Mouse (Mus musculus) MEL (cell line): ENCODE measurements around the gene Igf1r. TPM values are rescaled to one million over a fixed set of nuclear protein-coding genes. Genes with fewer than 3 reads are reported as not detected.

Experiments used
- DNase-seq: peaks from one replicate; pipeline ENCODE4 v3.0.0; 2011; ENCODE audit warnings: low read depth, low spot score
- H3K27ac ChIP-seq: 2 replicates; pipeline ENCODE4 v1.5.1; 2012; ENCODE audit warnings: low read depth, mild to moderate bottlenecking, control low read depth, low read length, moderate library complexity; ENCODE audit not compliant: control insufficient read depth
- H3K27me3 ChIP-seq, 2 experiments: fragments of 150-350 bp in 1 of 2; sonication (generic) in 1 of 2; 2 replicates each; pipeline ENCODE4 v1.6.1; 2012; ENCODE audit warnings: low read length in 2 of 2, mild to moderate bottlenecking in 2 of 2, improper control_type of control experiment in 1 of 2, moderate library complexity in 1 of 2; ENCODE audit not compliant: insufficient read depth in 2 of 2, control insufficient read depth in 1 of 2
- H3K36me3 ChIP-seq, 2 experiments: 2 replicates each; pipeline ENCODE4 v1.6.1; 2012 to 2014; ENCODE audit warnings: low read length in 2 of 2, improper control_type of control experiment in 1 of 2, inconsistent platforms in 1 of 2, mild to moderate bottlenecking in 1 of 2; ENCODE audit not compliant: insufficient read depth in 2 of 2, control insufficient read depth in 1 of 2
- H3K4me1 ChIP-seq, 2 experiments: fragments of 150-350 bp in 1 of 2; sonication (generic) in 1 of 2; 2 replicates each; pipeline ENCODE4 v1.6.1; 2012; ENCODE audit warnings: low read length in 2 of 2, improper control_type of control experiment in 1 of 2, mild to moderate bottlenecking in 1 of 2; ENCODE audit not compliant: insufficient read depth in 2 of 2, control insufficient read depth in 1 of 2
- H3K4me3 ChIP-seq, 2 experiments: fragments of 150-350 bp in 1 of 2; sonication (generic) in 1 of 2; 2 replicates each; pipeline ENCODE4 v1.5.1; 2012; ENCODE audit warnings: low read depth in 2 of 2, low read length in 2 of 2, mild to moderate bottlenecking in 2 of 2, moderate library complexity in 2 of 2, control low read depth in 1 of 2, improper control_type of control experiment in 1 of 2; ENCODE audit not compliant: control insufficient read depth in 1 of 2, insufficient read depth in 1 of 2
- H3K79me2 ChIP-seq: 2 replicates; pipeline ENCODE4 v1.6.1; 2012; ENCODE audit warnings: mild to moderate bottlenecking, low read length, moderate library complexity; ENCODE audit not compliant: control insufficient read depth, poor library complexity, insufficient read depth
- H3K9ac ChIP-seq: 2 replicates; pipeline ENCODE4 v1.6.1; 2012; ENCODE audit warnings: low read depth, mild to moderate bottlenecking, control low read depth, low read length, moderate library complexity; ENCODE audit not compliant: control insufficient read depth, poor library complexity, severe bottlenecking
- H3K9me3 ChIP-seq: fragments of 150-350 bp; sonication (generic); replicated peaks from 2 replicates; pipeline ENCODE4 v1.6.1; 2012; ENCODE audit warnings: mild to moderate bottlenecking, low read length, improper control_type of control experiment, moderate library complexity; ENCODE audit not compliant: insufficient read depth
- CHD1 ChIP-seq: IDR thresholded peaks from 2 replicates; pipeline ENCODE4 v1.6.1; 2012; ENCODE audit warnings: low read depth, mild to moderate bottlenecking, inconsistent platforms, low read length, improper control_type of control experiment
- CHD2 ChIP-seq: IDR thresholded peaks from 2 replicates; pipeline ENCODE4 v1.6.1; 2011; ENCODE audit warnings: low read length, improper control_type of control experiment
- EP300 ChIP-seq, 2 experiments: IDR thresholded peaks; 2 replicates each; pipeline ENCODE4 v1.6.1; 2011; ENCODE audit warnings: improper control_type of control experiment in 2 of 2, low read length in 2 of 2, low read depth in 1 of 2, mild to moderate bottlenecking in 1 of 2
- ETS1 ChIP-seq: IDR thresholded peaks from 2 replicates; pipeline ENCODE4 v1.6.1; 2012; ENCODE audit warnings: low read depth, mild to moderate bottlenecking, inconsistent platforms, low read length, improper control_type of control experiment, moderate library complexity
- GABPA ChIP-seq: IDR thresholded peaks from 2 replicates; pipeline ENCODE4 v1.6.1; 2012; ENCODE audit warnings: low read depth, mild to moderate bottlenecking, inconsistent platforms, low read length, improper control_type of control experiment, moderate library complexity
- KAT2A ChIP-seq: conservative IDR thresholded peaks from 2 replicates; pipeline ENCODE4 v1.6.1; 2012; ENCODE audit warnings: low read depth, low read length, improper control_type of control experiment, inconsistent platforms
- MAFK ChIP-seq: IDR thresholded peaks from 2 replicates; pipeline ENCODE4 v1.6.1; 2011; ENCODE audit warnings: low read depth, mild to moderate bottlenecking, low read length, improper control_type of control experiment, borderline replicate concordance
- MAX ChIP-seq: IDR thresholded peaks from 2 replicates; pipeline ENCODE4 v1.6.1; 2011; ENCODE audit warnings: low read length, improper control_type of control experiment
- MAZ ChIP-seq: IDR thresholded peaks from 2 replicates; pipeline ENCODE4 v1.6.1; 2012; ENCODE audit warnings: low read depth, mild to moderate bottlenecking, inconsistent platforms, low read length, improper control_type of control experiment
- NRF1 ChIP-seq: IDR thresholded peaks from 2 replicates; pipeline ENCODE4 v1.6.1; 2014; ENCODE audit warnings: low read depth, mild to moderate bottlenecking, inconsistent platforms, low read length, improper control_type of control experiment, moderate library complexity; ENCODE audit not compliant: poor library complexity, insufficient read depth, severe bottlenecking
- POLR2AphosphoS2 ChIP-seq: IDR thresholded peaks from 2 replicates; pipeline ENCODE4 v1.6.1; 2011; ENCODE audit warnings: low read length, improper control_type of control experiment
- POLR2AphosphoS5 ChIP-seq: IDR thresholded peaks from 2 replicates; pipeline ENCODE4 v1.6.1; 2012; ENCODE audit warnings: low read depth, borderline replicate concordance, mild to moderate bottlenecking, inconsistent platforms, low read length, moderate library complexity, mixed read lengths
- RAD21 ChIP-seq: IDR thresholded peaks from 2 replicates; pipeline ENCODE4 v1.6.1; 2011; ENCODE audit warnings: mild to moderate bottlenecking, low read depth, low read length, improper control_type of control experiment
- SMC3 ChIP-seq: IDR thresholded peaks from 2 replicates; pipeline ENCODE4 v1.6.1; 2011; ENCODE audit warnings: low read depth, low read length, improper control_type of control experiment
- TAL1 ChIP-seq: IDR thresholded peaks from 2 replicates; pipeline ENCODE4 v1.6.1; 2012; ENCODE audit warnings: mild to moderate bottlenecking, inconsistent platforms, low read length, moderate library complexity, mixed read lengths
- TBP ChIP-seq: IDR thresholded peaks from 2 replicates; pipeline ENCODE4 v1.8.0; 2011; ENCODE audit warnings: low read depth, low read length, improper control_type of control experiment
- TCF12 ChIP-seq: IDR thresholded peaks from 2 replicates; pipeline ENCODE4 v1.6.1; 2014; ENCODE audit warnings: low read depth, mild to moderate bottlenecking, inconsistent platforms, low read length, improper control_type of control experiment, moderate library complexity
- UBTF ChIP-seq: IDR thresholded peaks from 2 replicates; pipeline ENCODE4 v1.6.1; 2012; ENCODE audit warnings: low read depth, mild to moderate bottlenecking, inconsistent platforms, low read length, improper control_type of control experiment, moderate library complexity, borderline replicate concordance; ENCODE audit not compliant: insufficient read depth
- USF1 ChIP-seq: IDR thresholded peaks from 2 replicates; pipeline ENCODE4 v1.6.1; 2014; ENCODE audit warnings: low read depth, mild to moderate bottlenecking, inconsistent platforms, low read length, improper control_type of control experiment, moderate library complexity
- USF2 ChIP-seq, 2 experiments: IDR thresholded peaks; 2 replicates each; pipeline ENCODE4 v1.6.1; 2011 to 2012; ENCODE audit warnings: improper control_type of control experiment in 2 of 2, low read length in 2 of 2, borderline replicate concordance in 1 of 2, inconsistent platforms in 1 of 2, low read depth in 1 of 2, mild to moderate bottlenecking in 1 of 2; ENCODE audit not compliant: insufficient read depth in 1 of 2
- polyA plus RNA-seq, 2 experiments: library from polyadenylated mRNA; stranded (reverse) in 1 of 2; unstranded in 1 of 2; fragments of >175 nt in 1 of 2; fragments of >200 nt in 1 of 2; gene quantifications; 2 replicates each; pipeline versions ENCODE4 v1.2.1 to v1.2.4; 2012; ENCODE audit warnings: low replicate concordance in 2 of 2, low read depth in 1 of 2; ENCODE audit not compliant: insufficient read length in 2 of 2, insufficient read depth in 1 of 2, missing spikeins in 1 of 2
- total RNA-seq: library from RNA; depleted of rRNA; stranded (reverse); fragments of 300-350 nt; gene quantifications from 2 replicates; pipeline ENCODE4 v1.2.3, GENCODE M21; 2012

Igf1r gene
- total and polyA plus RNA-seq, 3 experiments: 11.8 to 11.9 TPM; not detected in 1

DNA sequence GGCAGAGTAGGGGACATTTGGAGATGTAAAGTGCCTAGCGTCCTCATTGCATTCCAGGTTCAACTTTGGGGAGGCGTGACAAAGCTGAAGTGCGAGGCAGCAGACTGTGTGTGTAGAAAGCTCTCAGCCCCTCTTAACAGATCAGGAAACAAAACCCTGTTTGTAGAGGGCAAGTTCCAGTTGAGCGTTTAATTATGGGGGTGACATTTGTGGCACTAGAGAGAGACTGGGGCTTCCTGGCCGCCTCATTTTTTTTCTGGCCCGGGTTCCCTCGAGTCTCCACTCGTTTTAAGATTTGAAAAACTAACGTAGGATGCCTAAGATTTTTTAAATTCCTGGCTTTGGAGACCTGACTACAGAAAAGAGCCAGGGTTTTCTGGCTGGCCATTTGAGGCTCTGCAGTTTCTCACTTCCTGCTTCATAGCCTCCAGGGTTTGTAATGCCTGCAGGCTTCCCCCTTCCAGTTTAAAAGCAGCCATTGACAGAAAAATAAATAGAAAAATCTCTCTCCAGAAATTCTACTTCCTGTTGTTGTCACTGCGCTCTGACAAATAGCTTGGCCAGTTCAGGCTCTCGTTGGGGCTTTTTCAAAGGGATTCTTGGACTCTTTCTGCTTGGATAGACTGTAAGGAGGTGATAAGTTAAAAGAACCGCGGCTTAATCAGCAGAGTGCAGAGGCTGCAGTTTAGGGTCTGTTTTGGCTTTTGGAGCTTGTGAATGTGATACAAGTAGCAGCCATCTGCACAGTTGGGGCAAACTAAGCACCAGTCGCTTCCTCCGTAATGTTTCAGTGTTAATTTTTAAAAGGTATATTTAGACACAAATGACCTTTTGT is 20.8 kb downstream of the Igf1r start (continued):
- 0 out of 2 replicates have a peak, but pooled peaks have one; percentile 16 for TF ChIP-seq KAT2A
- TF ChIP-seq POLR2AphosphoS5: no peak
- TF ChIP-seq RAD21: peak; percentile 1; the same call in 1 of the 2 replicates
- no peak for TF ChIP-seq MAFK

DNA sequence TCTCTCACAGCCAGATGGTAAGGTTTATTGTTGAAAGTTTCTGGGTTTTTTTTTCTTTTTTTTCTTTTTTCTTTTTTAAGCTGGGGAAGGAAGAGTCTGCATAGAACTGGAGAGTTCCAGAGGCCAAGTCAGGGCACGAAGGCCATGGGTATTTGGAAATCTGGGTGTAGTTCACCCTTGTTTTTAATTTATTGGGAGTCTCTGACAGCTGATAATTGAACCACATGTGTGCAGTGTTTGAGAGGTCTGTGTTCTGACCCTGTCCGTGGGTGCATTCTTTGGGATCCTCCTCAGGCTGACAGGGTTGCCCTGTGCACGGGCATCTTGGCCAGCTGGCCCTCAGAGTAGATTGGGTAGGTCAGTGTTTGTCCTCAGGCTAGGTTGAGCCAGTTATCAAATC is 29.3 kb downstream of the Igf1r start:
- peaks cover 27 to 34% of the 10 kb centered on the region in 2 experiments for H3K4me1 ChIP-seq
- no peak overlapping the region for H3K4me3 ChIP-seq

DNA sequence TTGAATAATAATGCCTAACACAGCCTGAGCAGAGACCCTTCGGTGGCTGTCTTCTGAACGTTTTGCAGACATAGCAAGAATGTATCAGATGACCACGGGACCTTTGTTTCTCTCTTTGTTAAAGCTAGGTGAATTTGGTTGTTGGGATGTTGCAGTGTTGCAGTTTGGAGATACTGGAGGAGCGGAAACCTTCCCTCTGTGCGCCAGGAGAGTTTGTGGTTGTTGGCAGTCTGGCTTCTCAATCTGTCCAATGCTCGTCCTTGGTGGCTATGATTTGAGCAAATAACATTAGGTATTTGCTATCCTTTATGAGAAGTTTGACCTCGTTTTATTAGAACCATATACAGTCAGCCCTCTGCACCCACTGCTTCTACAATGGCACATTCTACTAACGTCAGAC is 30.2 kb downstream of the Igf1r start:
- no peaks in the 10 kb centered on the region for H3K9me3 ChIP-seq
- no peaks in the 10 kb centered on the region for H3K27me3 ChIP-seq
- H3K9ac ChIP-seq: no peak overlapping the region
- peaks cover 17% of the 10 kb centered on the region for H3K79me2 ChIP-seq
- peaks cover 0 to 39% of the 10 kb centered on the region in 2 experiments; a peak in 2 of 4 replicates for H3K36me3 ChIP-seq
- H3K27ac ChIP-seq: no peak overlapping the region
- no peak for DNase-seq
- peaks cover 27 to 34% of the 10 kb centered on the region in 2 experiments for H3K4me1 ChIP-seq
- TF ChIP-seq NRF1 (no peak), MAZ (no peak), ETS1 (no peak), POLR2AphosphoS2 (no peak), TCF12 (no peak), CHD1 (no peak), GABPA (no peak), USF1 (no peak), TAL1 (no peak), CHD2 (no peak), SMC3 (no peak), EP300 (IDR thresholded peaks at IDR 0.05; ENCODE audit: low read depth in 1 of 2, low read length in 2 of 2) (no peak)
- no peak overlapping the region for H3K4me3 ChIP-seq

More for the DNA sequence above, 29.3 kb downstream of the Igf1r start:
- Histone ChIP-seq H3K9ac (no peak overlapping the region), H3K27ac (no peak overlapping the region), H3K79me2 (peaks cover 17% of the 10 kb centered on the region), H3K27me3 (no peaks in the 10 kb centered on the region), H3K9me3 (no peaks in the 10 kb centered on the region), H3K36me3 (peaks cover 0 to 39% of the 10 kb centered on the region in 2 experiments; a peak in 2 of 4 replicates)
- DNase-seq: no peak
- TF ChIP-seq MAX (no peak), NRF1 (no peak), TBP (no peak), UBTF (no peak), USF2 (IDR thresholded peaks at IDR 0.05; ENCODE audit: borderline replicate concordance in 1 of 2, insufficient read depth in 1 of 2, low read depth in 1 of 2, low read length in 2 of 2) (no peak)
